Mouse (Mus musculus): ENCODE results near the gene Vmn1r212.
"Not testable (repeated sequence)": the region's sequence is repeated elsewhere in the genome, so short reads cannot be mapped to it uniquely, and the experiment has no call there.

Vmn1r212 gene

DNA sequence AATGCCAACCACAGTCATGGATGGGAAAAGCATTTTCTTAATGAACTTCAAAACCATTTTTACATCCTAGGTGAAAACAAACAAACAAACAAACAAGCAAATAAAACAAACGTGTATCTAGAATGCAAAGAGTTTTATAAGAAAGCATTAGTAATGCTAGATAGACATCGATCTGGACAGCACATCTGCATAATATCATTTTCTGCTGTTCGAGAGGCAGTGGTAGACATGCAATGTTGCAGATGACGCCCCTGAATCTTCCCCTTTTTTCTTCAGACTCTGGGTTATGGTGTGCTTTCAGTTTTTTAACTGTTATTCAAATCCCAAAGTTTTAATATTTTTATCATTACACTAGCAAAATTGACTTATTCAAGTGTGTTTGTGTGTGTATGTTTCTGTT is at the start of gene Vmn1r212:
TSS of gene Vmn1r212 (minus strand) at position 101 of the 400 bp plus-strand sequence.
- no peak for DNase-seq (ENCODE audit: low spot score)

DNA sequence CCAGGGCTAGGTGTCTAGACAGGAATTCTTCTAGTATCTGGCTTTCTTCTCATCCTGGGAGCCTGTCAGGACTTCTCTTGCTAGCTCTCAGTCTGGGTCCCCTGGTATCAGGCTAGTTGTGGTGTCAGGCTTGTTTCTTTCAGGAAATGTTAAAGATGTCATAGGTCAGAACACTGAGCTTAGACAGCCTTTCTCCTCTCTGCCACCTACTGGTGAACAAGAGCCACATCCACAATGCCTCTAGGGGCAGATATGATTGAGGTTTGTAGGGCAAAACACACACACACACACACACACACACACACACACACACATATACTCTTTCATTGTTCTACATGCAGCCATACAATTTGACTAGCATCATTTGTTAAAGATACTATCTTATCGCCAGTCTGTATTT is 4.7 kb downstream of the Vmn1r212 start:
- no peak for DNase-seq (ENCODE audit: low spot score)

DNA sequence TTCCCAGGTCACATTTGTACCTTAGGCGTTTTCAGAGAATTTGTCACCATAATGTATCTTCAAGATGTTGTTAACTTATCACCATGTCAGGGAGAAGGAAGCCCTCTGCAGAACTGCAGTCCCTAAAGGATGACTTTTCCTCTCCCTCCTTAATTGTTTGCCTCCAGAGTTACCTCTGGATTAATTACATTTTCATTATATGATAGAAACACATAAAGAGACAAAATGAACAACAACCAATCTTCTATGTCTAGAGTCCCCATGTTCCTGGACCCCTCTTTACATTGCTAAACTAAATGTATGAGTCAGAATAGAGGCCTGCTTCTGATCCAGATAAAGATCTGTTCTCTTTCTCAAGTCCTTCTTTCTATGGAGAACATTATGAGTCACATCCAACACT is 26.5 kb downstream of the Vmn1r212 start, which contains the start of gene Vmn1r211:
TSS of gene Vmn1r211 (minus strand) at position 101 of the 400 bp plus-strand sequence.
- no peak for DNase-seq (ENCODE audit: low spot score)

DNA sequence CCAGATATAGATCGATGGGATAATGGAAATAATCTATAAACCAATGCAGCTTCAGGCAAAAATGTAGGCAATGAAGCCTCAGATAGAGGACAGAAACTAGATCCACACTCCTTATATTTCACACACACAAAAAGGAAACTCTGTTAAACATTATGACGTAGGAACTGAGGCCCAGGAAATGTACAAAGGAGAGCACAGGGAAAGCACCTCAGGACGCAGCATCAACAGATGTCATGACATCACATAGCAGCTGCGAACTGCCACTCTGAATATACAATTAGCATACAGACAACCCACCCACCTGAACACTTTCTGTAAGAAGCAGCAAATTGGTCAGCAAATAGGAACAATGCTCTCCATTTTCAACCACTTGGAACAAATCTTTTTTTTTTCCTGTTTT is 29.2 kb downstream of the Vmn1r212 start:
- no peak for DNase-seq (ENCODE audit: low spot score)

DNA sequence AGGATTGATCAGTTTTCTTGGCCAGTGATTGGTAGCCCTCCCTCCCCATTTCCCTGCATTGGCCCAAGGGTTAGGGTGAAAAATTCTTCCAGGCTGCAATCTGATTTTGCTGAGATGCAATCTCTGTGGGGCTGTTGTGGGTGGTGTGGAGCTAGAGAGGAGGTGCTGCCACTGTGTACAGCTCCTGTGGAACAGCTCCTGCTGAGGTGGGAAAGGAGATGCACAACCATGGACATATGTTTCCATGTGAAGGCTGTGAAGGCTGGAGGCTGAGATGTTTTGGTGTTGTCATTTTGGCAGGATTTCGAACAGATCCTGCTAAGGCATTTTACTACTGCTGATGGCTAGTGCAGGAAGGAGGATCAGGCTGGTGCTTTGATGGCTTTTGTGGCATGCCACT is 37.2 kb downstream of the Vmn1r212 start:
- no peak for DNase-seq (ENCODE audit: low spot score)

DNA sequence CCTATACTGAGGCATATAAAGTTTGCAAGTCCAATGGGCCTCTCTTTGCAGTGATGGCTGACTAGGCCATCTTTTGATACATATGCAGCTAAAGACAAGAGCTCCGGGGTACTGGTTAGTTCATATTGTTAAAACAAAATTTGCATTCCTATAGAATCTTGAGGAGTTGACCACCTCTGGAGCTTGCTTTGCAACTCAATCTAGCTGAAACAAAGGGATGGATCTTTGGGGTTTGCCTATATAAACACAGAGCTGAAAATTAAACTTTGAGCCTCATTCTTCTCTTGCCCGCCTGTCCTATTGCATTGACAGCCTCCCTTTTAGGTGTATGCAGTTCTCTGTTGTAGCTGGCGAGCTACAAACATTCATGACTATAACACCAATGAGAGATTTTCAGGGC is 39.7 kb downstream of the Vmn1r212 start:
- DNase-seq (ENCODE audit: low spot score) = not testable (repeated sequence)

Data from layer of hippocampus, adult 9-10 months (tissue).